13 mouse cellular contexts compared by ENCODE assay signal in the genomic region with DNA sequence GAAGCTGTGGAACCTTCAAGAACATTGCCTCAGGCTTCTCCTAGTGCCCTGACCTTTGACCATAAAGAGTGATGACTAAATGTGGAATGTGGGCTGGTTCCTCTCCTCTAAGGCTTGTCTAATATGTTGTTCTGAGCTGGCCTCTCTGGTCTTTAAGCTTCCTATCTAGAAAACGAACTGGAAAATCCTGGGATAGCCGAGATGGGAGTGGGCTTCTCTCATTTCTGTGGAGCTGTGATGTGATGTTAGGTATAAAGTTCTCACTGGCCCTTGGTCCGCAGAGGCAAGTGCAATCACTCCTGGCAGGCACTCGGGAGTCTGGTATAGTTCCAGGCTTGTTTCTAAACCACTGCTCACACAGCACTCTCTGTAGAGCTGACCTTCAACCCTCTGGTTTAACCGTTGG. TPM values are rescaled to one million over a fixed set of nuclear protein-coding genes. Genes with fewer than 3 reads are reported as not detected.
DNase-seq lines count a peak whose midpoint lies in the region; ATAC-seq and TF ChIP-seq lines count a peak whose summit lies in the region.
"Had no signal": no experiment of that assay in that cellular context is flagged by ENCODE, and none has a peak within 500 bp of the region (broad histone marks: within the 10 kb centered on the region; RNA-seq: fewer than 3 reads in every experiment).

No protein-coding gene starts in this region.

- H3K9me3 ChIP-seq in heart, embryonic 10.5 days, result peaks cover 7% of the 10 kb centered on the region
- H3K9me3 ChIP-seq in liver, postnatal 0 days (ENCODE audit: low read length), result no peaks in the 10 kb centered on the region; the same call in 1 of the 2 replicates
- H3K9me3 ChIP-seq: lung, embryonic 15.5 days had no signal

- TF ChIP-seq POLR2A in thymus, adult 2 months (IDR thresholded peaks at IDR 0.05; ENCODE audit: control insufficient read depth, extremely low read depth, insufficient read depth, low read length, poor library complexity), result no peak

- H3K4me3 ChIP-seq in heart, embryonic 10.5 days, result no peak overlapping the region
- no peak overlapping the region for H3K4me3 ChIP-seq in liver, postnatal 0 days (ENCODE audit: low read depth, low read length)
- no peak overlapping the region for H3K4me3 ChIP-seq in thymus, adult 2 months (ENCODE audit: control insufficient read depth, insufficient read depth, low read length)
- H3K4me3 ChIP-seq: embryonic facial prominence, embryonic 13.5 days; lung, embryonic 15.5 days had no signal

- WGBS in heart, embryonic 10.5 days, result 71% methylated on average over 5 of the region's 5 CpGs
- WGBS in liver, postnatal 0 days (ENCODE audit: insufficient replicate concordance), result 41% methylated on average over 5 of the region's 5 CpGs
- WGBS in thymus, adult 2 months, result 84% methylated on average over 5 of the region's 5 CpGs

- TF ChIP-seq EP300 in liver, postnatal 0 days (IDR thresholded peaks at IDR 0.05; ENCODE audit: low read depth), result no peak

- H3K27ac ChIP-seq in heart, embryonic 10.5 days, result no peak overlapping the region
- peak overlapping the region; percentile 62 for H3K27ac ChIP-seq in liver, postnatal 0 days (ENCODE audit: low read depth)
- no peak overlapping the region for H3K27ac ChIP-seq in thymus, adult 2 months (ENCODE audit: control insufficient read depth, insufficient read depth, low read length)
- H3K27ac ChIP-seq: embryonic facial prominence, embryonic 13.5 days; lung, embryonic 15.5 days had no signal

- H3K9ac ChIP-seq in liver, postnatal 0 days (replicated peaks), result no peak overlapping the region
- H3K9ac ChIP-seq: embryonic facial prominence, embryonic 13.5 days; lung, embryonic 15.5 days had no signal

- peak; percentile 88 for DNase-seq in heart, adult 11 months
- DNase-seq in heart, embryonic 10.5 days (ENCODE audit: low spot score), result no peak
- DNase-seq in urinary bladder, postnatal 25 days (ENCODE audit: low spot score), result peak; percentile 3
- no peak for DNase-seq in urinary bladder, postnatal 10 days (ENCODE audit: low spot score)
- DNase-seq in liver, postnatal 0 days, result no peak
- DNase-seq in left cerebral cortex, postnatal 25 days (ENCODE audit: low spot score in 2 of 2), result no peak
- DNase-seq in thymus, adult 2 months, result no peak
- no peak for DNase-seq in gastrocnemius, postnatal 14 days
- DNase-seq: cerebellum, postnatal 10 days; right cerebral cortex, postnatal 4 days had no signal

- intact Hi-C loops in left cerebral cortex, postnatal 25 days (cut with DNase I), result no loop called here
- intact Hi-C loops in gastrocnemius, postnatal 14 days (cut with DNase I; ENCODE audit: low total_unique reads), result no loop called here

- peak; percentile 91 for ATAC-seq in liver, postnatal 0 days
- ATAC-seq: midbrain, embryonic 16.5 days had no signal

- no peaks in the 10 kb centered on the region for H3K27me3 ChIP-seq in heart, embryonic 10.5 days (ENCODE audit: insufficient read depth, poor library complexity, severe bottlenecking)
- no peaks in the 10 kb centered on the region for H3K27me3 ChIP-seq in liver, postnatal 0 days (ENCODE audit: insufficient read depth, low read length)
- H3K27me3 ChIP-seq in thymus, adult 2 months (ENCODE audit: control insufficient read depth, insufficient read depth, low read length), result no peaks in the 10 kb centered on the region
- H3K27me3 ChIP-seq: embryonic facial prominence, embryonic 13.5 days; lung, embryonic 15.5 days had no signal

- TF ChIP-seq CTCF in liver, postnatal 0 days (IDR thresholded peaks at IDR 0.05; ENCODE audit: low read depth), result no peak
- no peak for TF ChIP-seq CTCF in thymus, adult 2 months (IDR thresholded peaks at IDR 0.05; ENCODE audit: borderline replicate concordance, control insufficient read depth, extremely low read depth, insufficient read depth, low read length, poor library complexity)

- H3K36me3 ChIP-seq in heart, embryonic 10.5 days, result no peaks in the 10 kb centered on the region
- no peaks in the 10 kb centered on the region for H3K36me3 ChIP-seq in liver, postnatal 0 days (replicated peaks; ENCODE audit: insufficient read depth, low read length)
- no peaks in the 10 kb centered on the region for H3K36me3 ChIP-seq in thymus, adult 2 months (ENCODE audit: control insufficient read depth, insufficient read depth, low read length)
- H3K36me3 ChIP-seq: embryonic facial prominence, embryonic 13.5 days; lung, embryonic 15.5 days had no signal

- H3K4me1 ChIP-seq in heart, embryonic 10.5 days, result no peaks in the 10 kb centered on the region
- H3K4me1 ChIP-seq in liver, postnatal 0 days (ENCODE audit: insufficient read depth), result 0 out of 2 replicates have a peak, but pooled peaks cover 2% of the 10 kb centered on the region
- no peaks in the 10 kb centered on the region for H3K4me1 ChIP-seq in thymus, adult 2 months (replicated peaks; ENCODE audit: control insufficient read depth, insufficient read depth, low read length)
- H3K4me1 ChIP-seq: embryonic facial prominence, embryonic 13.5 days; lung, embryonic 15.5 days had no signal

- no peak overlapping the region for H3K4me2 ChIP-seq in liver, postnatal 0 days (ENCODE audit: low read depth, low read length)
- H3K4me2 ChIP-seq: embryonic facial prominence, embryonic 13.5 days; lung, embryonic 15.5 days had no signal

RNA-seq across cellular contexts. Expression of a gene that starts 29.3 kb away (rescaled TPM):
- polyA plus RNA-seq in heart, embryonic 10.5 days (2016; fragmentation: Nextera tagmentation; extraction: Ambion mirVana), result 30.2 and 38.3 TPM in 2 replicates
- 12.5 and 13.3 TPM in 2 replicates for polyA plus RNA-seq in liver, postnatal 0 days (2015; fragmentation: Nextera tagmentation; extraction: Ambion mirVana)
- 10 to 100 TPM; 44.3 to 46.4 TPM for total RNA-seq in left cerebral cortex, postnatal 25 days (2021)
- 78.4 and 142 TPM in 2 replicates for polyA plus RNA-seq in thymus, adult 2 months (2012; rRNA removed)
- total RNA-seq in gastrocnemius, postnatal 14 days (2021), result 10 to 100 TPM in 1 of 2 experiments, 1 to 10 TPM in 1; 9.6 to 16.6 TPM

Comparison
In these comparisons a context has a peak if more than half of its experiments do, and no peak if none do; other contexts are left out.
1. DNase-seq: peak in heart, adult 11 months (single experiment) and urinary bladder, postnatal 25 days (single experiment); none in heart, embryonic 10.5 days (single experiment), urinary bladder, postnatal 10 days (single experiment), liver, postnatal 0 days (single experiment), left cerebral cortex, postnatal 25 days (0 of 2), thymus, adult 2 months (single experiment) and gastrocnemius, postnatal 14 days (single experiment).